Mouse (Mus musculus): ENCODE measurements around the gene Lsamp. TPM values are rescaled to one million over a fixed set of nuclear protein-coding genes. Genes with fewer than 3 reads are reported as not detected.

Lsamp gene
- polyA plus RNA-seq, 1 experiment = not detected

DNA sequence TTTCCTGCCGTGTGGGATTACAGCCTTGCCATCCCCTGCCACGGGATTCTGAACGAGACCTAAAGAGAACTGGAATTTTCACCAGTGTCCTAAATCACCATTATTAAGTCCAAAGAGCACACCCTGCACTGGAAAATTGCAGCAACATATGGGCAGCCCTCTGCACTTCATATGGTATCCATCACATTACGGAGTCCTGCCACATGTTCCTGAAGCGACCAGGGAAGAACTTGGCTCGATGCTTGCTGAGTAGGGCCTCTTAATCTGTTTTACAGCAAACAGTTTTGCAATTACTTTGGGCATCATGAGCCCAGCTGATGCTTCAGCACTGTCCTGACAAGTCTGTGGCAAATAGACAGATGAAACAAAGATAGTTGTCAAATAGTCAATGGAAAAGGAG, 1836.2 kb downstream of the Lsamp start:
- Histone ChIP-seq H3K4me1 (no peaks in the 10 kb centered on the region), H3K36me3 (replicated peaks; ENCODE audit: low read length) (no peaks in the 10 kb centered on the region), H3K27me3 (replicated peaks) (no peaks in the 10 kb centered on the region), H3K9me3 (no peaks in the 10 kb centered on the region; the same call in 1 of the 2 replicates), H3K4me3 (replicated peaks) (no peak overlapping the region)
- no peak for TF ChIP-seq GATA1 (IDR thresholded peaks at IDR 0.05; ENCODE audit: borderline replicate concordance, low read length)

DNA sequence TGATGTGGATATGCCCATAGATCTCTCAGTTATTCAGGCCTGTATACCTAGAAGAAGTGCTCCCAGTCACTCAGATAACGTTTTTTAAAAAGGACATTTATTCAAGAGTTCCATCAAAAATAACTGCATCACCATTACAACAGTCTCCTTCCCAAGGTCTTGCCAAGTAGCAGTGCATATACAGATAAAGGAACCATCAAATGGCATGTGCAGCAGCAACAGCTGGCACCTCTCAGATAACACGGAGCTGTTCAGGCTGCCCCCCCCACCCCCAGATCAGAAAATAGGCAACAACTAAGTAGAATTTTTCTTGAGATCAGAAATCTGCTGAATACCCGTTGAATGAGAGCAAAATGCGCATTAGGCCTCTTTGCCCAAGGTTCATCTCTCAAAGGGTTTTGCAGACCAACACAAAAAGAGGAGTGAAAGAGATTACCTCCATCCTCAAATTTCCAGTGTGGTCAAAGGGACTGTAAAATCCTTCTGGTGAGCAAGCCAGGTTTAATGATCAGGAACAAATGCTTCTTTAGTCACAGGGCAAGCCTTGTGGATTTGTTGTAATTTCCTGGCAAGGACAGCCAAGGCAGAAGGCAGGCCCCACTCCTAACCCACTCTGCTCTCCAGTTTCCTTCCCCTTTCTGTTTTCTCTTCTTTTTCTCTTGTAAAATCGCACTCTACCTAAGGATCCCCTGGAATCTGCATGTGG, 1842.9 kb downstream of the Lsamp start:
- H3K9me3 ChIP-seq = 0 out of 2 replicates have a peak, but pooled peaks cover 3% of the 10 kb centered on the region
- TF ChIP-seq GATA1 (IDR thresholded peaks at IDR 0.05; ENCODE audit: borderline replicate concordance, low read length) (no peak), FLI1 (IDR thresholded peaks at IDR 0.05; ENCODE audit: low read length) (no peak)

DNA sequence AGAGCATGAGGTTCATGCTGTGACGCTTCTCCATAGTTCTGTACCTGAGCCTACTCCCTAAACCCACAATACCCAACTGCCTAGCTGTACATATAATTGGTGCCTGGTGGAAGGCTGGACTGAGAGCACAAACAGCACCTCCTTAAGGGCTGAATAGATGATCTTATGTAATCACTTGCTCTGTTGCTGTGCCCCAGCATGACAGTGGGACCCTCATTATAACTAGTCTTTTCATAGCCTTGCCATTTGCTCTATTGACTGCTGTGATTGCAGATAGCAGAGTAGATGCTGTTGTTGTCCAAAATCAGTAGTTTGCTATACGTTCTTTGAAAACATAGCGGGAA, 1843.4 kb downstream of the Lsamp start:
- Histone ChIP-seq H3K27me3 (replicated peaks) (no peaks in the 10 kb centered on the region), H3K4me3 (replicated peaks) (no peak overlapping the region), H3K9me3 (0 out of 2 replicates have a peak, but pooled peaks cover 3% of the 10 kb centered on the region), H3K4me1 (no peaks in the 10 kb centered on the region), H3K36me3 (replicated peaks; ENCODE audit: low read length) (no peaks in the 10 kb centered on the region)
- TF ChIP-seq FLI1 (IDR thresholded peaks at IDR 0.05; ENCODE audit: low read length) = no peak
- no peak for TF ChIP-seq GATA1 (IDR thresholded peaks at IDR 0.05; ENCODE audit: borderline replicate concordance, low read length)

More for the DNA sequence above, 1842.9 kb downstream of the Lsamp start:
- no peaks in the 10 kb centered on the region for H3K27me3 ChIP-seq (replicated peaks)
- H3K36me3 ChIP-seq (replicated peaks; ENCODE audit: low read length) = no peaks in the 10 kb centered on the region
- no peaks in the 10 kb centered on the region for H3K4me1 ChIP-seq
- no peak overlapping the region for H3K4me3 ChIP-seq (replicated peaks)

DNA sequence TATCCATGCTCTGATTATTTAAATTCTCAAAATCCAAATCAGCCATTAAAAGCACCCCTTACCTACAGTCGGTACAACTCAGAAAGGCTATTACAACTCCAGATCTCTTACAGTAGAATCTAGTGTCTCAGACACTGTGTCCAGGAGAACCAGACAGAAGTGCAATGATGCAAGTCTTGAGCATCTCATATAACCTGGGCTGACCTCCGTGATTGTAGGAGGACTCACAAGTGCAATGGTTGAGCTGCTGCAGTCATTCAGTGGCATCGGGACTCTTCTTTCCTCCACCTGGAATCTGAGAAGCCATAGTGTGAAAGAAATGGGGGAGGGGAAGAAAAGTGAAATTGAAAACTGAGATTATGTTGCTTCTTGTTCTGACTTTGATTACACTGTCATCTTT, 1850.5 kb downstream of the Lsamp start:
- no peak for TF ChIP-seq GATA1 (IDR thresholded peaks at IDR 0.05; ENCODE audit: borderline replicate concordance, low read length)
- TF ChIP-seq FLI1 (IDR thresholded peaks at IDR 0.05; ENCODE audit: low read length) = no peak
- Histone ChIP-seq H3K36me3 (replicated peaks; ENCODE audit: low read length) (no peaks in the 10 kb centered on the region), H3K9me3 (no peaks in the 10 kb centered on the region)

DNA sequence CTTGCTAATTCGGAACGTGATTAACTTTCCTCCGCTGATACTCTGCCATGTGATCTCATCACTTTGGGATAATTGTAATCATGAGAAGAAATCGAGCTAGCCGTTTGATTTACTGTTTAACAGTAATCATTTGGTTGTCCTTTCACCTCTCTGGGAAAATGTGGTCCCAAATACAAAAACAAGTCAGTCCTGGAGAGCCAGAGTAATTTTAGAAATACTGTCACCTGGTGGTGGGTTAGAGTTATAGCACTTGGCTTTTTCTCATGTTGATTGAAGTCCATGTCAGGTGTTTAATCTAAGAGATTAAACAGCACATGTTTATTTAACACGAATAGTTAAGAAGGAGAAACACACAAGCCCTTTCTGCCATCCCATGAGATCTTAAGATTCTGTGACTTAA, 1851.6 kb downstream of the Lsamp start:
- Histone ChIP-seq H3K9me3 (no peaks in the 10 kb centered on the region), H3K27me3 (replicated peaks) (no peaks in the 10 kb centered on the region), H3K4me3 (replicated peaks) (no peak overlapping the region), H3K4me1 (no peaks in the 10 kb centered on the region), H3K36me3 (replicated peaks; ENCODE audit: low read length) (no peaks in the 10 kb centered on the region)
- TF ChIP-seq GATA1 (IDR thresholded peaks at IDR 0.05; ENCODE audit: borderline replicate concordance, low read length) (no peak), FLI1 (IDR thresholded peaks at IDR 0.05; ENCODE audit: low read length) (no peak)

More for the DNA sequence above, 1850.5 kb downstream of the Lsamp start:
- no peak overlapping the region for H3K4me3 ChIP-seq (replicated peaks)
- H3K27me3 ChIP-seq (replicated peaks) = no peaks in the 10 kb centered on the region
- H3K4me1 ChIP-seq = no peaks in the 10 kb centered on the region

DNA sequence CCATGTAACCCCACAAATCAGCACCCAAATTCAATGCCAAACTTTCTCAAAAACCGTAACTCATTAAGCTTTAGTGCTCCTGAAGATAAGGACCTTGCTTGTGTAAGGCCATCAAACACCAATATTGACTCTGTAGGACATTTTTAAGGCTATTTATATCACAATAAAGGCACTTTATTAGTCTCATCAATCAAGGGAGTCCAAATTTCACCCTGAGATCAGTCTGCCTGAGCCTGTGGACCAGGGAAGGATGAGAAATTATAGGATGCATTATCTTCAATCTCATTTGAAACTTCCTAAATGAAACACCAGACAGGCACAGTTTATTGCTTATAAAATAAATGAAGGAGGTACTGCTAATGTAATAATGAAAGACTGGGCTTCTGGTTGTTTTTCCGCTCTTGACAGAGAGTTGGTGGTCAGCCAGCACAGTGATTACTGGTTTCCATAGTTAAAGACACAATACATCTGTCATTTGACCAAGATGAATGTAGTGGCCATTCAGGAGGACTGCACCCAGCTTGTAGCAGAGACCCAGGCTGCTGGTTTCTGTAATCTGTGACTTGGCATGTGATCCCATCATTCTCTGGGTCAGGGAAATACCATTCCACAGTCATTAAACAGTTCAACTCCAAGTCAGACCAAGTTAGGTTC, 1855.7 kb downstream of the Lsamp start:
- Histone ChIP-seq H3K27me3 (replicated peaks) (no peaks in the 10 kb centered on the region), H3K4me1 (no peaks in the 10 kb centered on the region), H3K4me3 (replicated peaks) (no peak overlapping the region), H3K9me3 (no peaks in the 10 kb centered on the region), H3K36me3 (replicated peaks; ENCODE audit: low read length) (no peaks in the 10 kb centered on the region)
- TF ChIP-seq GATA1 (IDR thresholded peaks at IDR 0.05; ENCODE audit: borderline replicate concordance, low read length) (no peak), FLI1 (IDR thresholded peaks at IDR 0.05; ENCODE audit: low read length) (no peak)

DNA sequence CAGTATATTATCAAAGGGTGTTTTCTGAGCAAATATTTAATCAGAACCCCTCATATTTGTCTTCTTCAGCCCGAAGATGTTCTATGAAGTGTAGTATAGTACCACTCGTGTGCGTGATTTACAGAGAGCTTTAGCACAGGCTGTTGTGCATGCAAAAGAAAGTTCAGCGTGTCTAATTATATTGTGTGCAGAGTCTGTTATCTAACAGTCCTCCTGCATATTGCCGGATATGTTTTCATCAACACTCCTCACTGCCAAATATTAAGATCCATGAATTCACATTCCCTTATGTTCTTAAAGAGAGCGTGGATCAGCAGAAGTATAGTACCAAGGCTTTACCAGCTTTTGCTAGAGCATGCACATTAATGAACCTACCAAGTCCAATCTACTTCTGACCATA, 1862.7 kb downstream of the Lsamp start:
- H3K27me3 ChIP-seq (replicated peaks) = no peaks in the 10 kb centered on the region
- no peaks in the 10 kb centered on the region for H3K9me3 ChIP-seq
- H3K4me3 ChIP-seq (replicated peaks) = no peak overlapping the region
- no peaks in the 10 kb centered on the region for H3K36me3 ChIP-seq (replicated peaks; ENCODE audit: low read length)
- no peak for TF ChIP-seq FLI1 (IDR thresholded peaks at IDR 0.05; ENCODE audit: low read length)
- no peaks in the 10 kb centered on the region for H3K4me1 ChIP-seq

DNA sequence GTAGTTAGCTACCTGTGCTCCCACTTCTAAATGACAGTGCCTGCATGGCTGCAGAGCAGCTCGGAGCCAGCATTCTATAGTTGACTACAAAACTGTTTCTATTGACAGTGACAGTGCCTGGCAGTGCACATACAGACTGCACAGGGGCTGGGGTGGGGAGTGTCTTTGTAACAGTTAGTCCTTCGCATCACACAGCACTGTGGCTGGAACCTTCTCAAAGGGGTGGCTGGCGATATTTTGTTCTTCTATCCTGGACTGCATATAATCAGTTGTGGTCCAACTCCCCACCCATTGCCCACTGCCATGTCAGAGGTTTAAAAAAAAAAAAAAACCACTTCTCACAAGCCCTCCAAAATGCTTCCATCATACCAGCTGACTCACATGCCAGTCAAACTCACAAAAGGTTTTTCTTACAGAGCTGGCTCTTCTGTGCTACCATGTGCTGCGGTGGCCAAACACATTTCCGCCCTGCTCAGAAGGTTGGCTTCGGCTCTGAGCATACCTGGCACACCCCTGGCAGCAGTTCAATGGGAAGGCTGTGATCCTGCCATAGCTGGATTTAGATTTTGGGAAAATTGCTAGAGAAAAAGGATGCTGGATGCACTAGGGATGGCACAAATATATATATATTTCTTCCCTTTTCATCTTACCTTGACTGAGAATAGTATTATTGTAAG, 1887.9 kb downstream of the Lsamp start:
- Histone ChIP-seq H3K4me1 (no peaks in the 10 kb centered on the region), H3K4me3 (replicated peaks) (no peak overlapping the region), H3K27me3 (replicated peaks) (no peaks in the 10 kb centered on the region), H3K9me3 (no peaks in the 10 kb centered on the region), H3K36me3 (replicated peaks; ENCODE audit: low read length) (no peaks in the 10 kb centered on the region)
- no peak for TF ChIP-seq FLI1 (IDR thresholded peaks at IDR 0.05; ENCODE audit: low read length)
- no peak for TF ChIP-seq GATA1 (IDR thresholded peaks at IDR 0.05; ENCODE audit: borderline replicate concordance, low read length)

DNA sequence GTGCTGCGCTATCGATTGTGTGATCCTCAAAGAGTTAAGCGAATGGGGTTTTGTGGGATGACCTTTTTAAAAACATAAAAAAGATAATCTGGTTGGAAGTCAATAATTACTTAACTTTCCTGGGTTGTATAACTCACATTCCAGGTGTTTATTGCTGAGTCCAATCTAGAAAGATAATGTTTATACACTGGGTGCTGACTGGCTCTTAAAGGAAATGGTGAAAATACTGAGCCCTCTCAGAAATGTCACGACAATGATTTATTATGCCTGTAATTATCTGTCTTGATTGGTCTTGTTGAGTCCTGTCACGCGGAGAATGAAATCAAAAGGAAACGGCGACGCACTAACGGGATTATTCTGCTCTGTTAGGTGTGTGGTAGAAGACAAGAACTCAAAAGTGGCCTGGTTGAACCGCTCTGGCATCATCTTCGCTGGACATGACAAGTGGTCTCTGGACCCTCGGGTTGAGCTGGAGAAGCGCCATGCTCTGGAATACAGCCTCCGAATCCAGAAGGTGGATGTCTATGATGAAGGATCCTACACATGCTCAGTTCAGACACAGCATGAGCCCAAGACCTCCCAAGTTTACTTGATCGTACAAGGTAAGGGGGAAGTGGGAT, 1904.5 kb downstream of the Lsamp start:
- TF ChIP-seq GATA1 (IDR thresholded peaks at IDR 0.05; ENCODE audit: borderline replicate concordance, low read length) (no peak), FLI1 (IDR thresholded peaks at IDR 0.05; ENCODE audit: low read length) (no peak)
- no peaks in the 10 kb centered on the region for H3K36me3 ChIP-seq (replicated peaks; ENCODE audit: low read length)

DNA sequence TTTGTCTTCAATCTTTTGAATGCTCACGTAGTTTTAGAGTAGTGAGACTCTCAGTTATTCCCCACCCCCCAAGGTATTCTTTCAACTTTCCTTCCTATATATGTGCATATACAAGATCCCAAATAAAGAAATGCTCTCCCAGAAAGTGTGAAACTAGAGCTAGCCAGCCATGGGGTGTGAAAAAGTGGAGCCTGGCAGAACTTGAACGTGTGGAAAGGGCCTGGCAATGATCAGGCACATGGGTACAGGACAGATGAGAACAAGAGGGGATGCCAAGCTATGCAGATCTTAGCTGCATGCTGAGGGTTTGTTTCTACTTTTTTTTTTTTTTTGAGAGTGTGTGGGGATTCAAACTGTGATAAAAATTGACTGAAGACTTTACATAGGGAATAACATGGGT, 1916.6 kb downstream of the Lsamp start:
- H3K9me3 ChIP-seq = no peaks in the 10 kb centered on the region
- no peaks in the 10 kb centered on the region for H3K27me3 ChIP-seq (replicated peaks)
- H3K36me3 ChIP-seq (replicated peaks; ENCODE audit: low read length) = no peaks in the 10 kb centered on the region
- no peak overlapping the region for H3K4me3 ChIP-seq (replicated peaks)
- TF ChIP-seq GATA1 (IDR thresholded peaks at IDR 0.05; ENCODE audit: borderline replicate concordance, low read length) (no peak), FLI1 (IDR thresholded peaks at IDR 0.05; ENCODE audit: low read length) (no peak)
- no peaks in the 10 kb centered on the region for H3K4me1 ChIP-seq

More for the DNA sequence above, 1904.5 kb downstream of the Lsamp start:
- Histone ChIP-seq H3K4me3 (replicated peaks) (no peak overlapping the region), H3K4me1 (no peaks in the 10 kb centered on the region), H3K9me3 (peaks cover 5% of the 10 kb centered on the region), H3K27me3 (replicated peaks) (no peaks in the 10 kb centered on the region)
